ENCODE assay signal across 8 mouse cellular contexts in genomic region chr4:130173060-130173822, GRCm38 (mm10). TPM values are rescaled to one million over a fixed set of nuclear protein-coding genes. Genes with fewer than 3 reads are reported as not detected.
DNase-seq lines count a peak whose midpoint lies in the region; ATAC-seq and TF ChIP-seq lines count a peak whose summit lies in the region.

No protein-coding gene starts in this region.

- no peak for ATAC-seq in embryonic facial prominence, embryonic 12.5 days (ENCODE audit: insufficient number of reproducible peaks, insufficient read depth, low FRiP score, low TSS enrichment)
- peak; percentile 65 for ATAC-seq in megakaryocyte progenitor cell, adult 5-6 weeks (replicated peaks; ENCODE audit: poor library complexity)
- ATAC-seq in forebrain, postnatal 0 days, result no peak

- H3K4me1 ChIP-seq in embryonic facial prominence, embryonic 12.5 days, result peaks cover 42% of the 10 kb centered on the region
- no peaks in the 10 kb centered on the region for H3K4me1 ChIP-seq in forebrain, postnatal 0 days (ENCODE audit: insufficient read depth)

- H3K9ac ChIP-seq in embryonic facial prominence, embryonic 12.5 days, result no peak overlapping the region
- H3K9ac ChIP-seq in forebrain, postnatal 0 days, result no peak overlapping the region

- H3K27me3 ChIP-seq in embryonic facial prominence, embryonic 12.5 days, result peaks cover 31% of the 10 kb centered on the region
- H3K27me3 ChIP-seq in forebrain, postnatal 0 days (ENCODE audit: insufficient read depth, low read length), result peaks cover 16% of the 10 kb centered on the region

- no peak overlapping the region for H3K27ac ChIP-seq in embryonic facial prominence, embryonic 12.5 days
- no peak overlapping the region for H3K27ac ChIP-seq in forebrain, postnatal 0 days (ENCODE audit: low read depth, low read length)

- peak; percentile 95 for DNase-seq in heart, adult 11 months
- no peak for DNase-seq in heart, postnatal 4 days
- DNase-seq in kidney, adult 8-10 months, result peak; percentile 40 to 41
- DNase-seq in thymus, postnatal 4 days, result no peak
- DNase-seq in adipocyte (ENCODE audit: low spot score), result no peak
- no peak for DNase-seq in forebrain, postnatal 0 days

- H3K36me3 ChIP-seq in embryonic facial prominence, embryonic 12.5 days, result no peaks in the 10 kb centered on the region
- H3K36me3 ChIP-seq in forebrain, postnatal 0 days (ENCODE audit: insufficient read depth), result no peaks in the 10 kb centered on the region

- peak overlapping the region; percentile 49; the same call in 1 of the 2 replicates for H3K4me2 ChIP-seq in embryonic facial prominence, embryonic 12.5 days (replicated peaks)
- no peak overlapping the region for H3K4me2 ChIP-seq in forebrain, postnatal 0 days (ENCODE audit: low read depth)

- TF ChIP-seq CTCF in forebrain, postnatal 0 days (IDR thresholded peaks at IDR 0.05; ENCODE audit: low read depth), result no peak

- no peak overlapping the region for H3K4me3 ChIP-seq in embryonic facial prominence, embryonic 12.5 days
- H3K4me3 ChIP-seq in forebrain, postnatal 0 days (ENCODE audit: low read depth, low read length), result no peak overlapping the region

- no peaks in the 10 kb centered on the region for H3K9me3 ChIP-seq in embryonic facial prominence, embryonic 12.5 days
- no peaks in the 10 kb centered on the region for H3K9me3 ChIP-seq in forebrain, postnatal 0 days (ENCODE audit: low read length)

- 65% methylated on average over 11 of the region's 11 CpGs for WGBS in embryonic facial prominence, embryonic 12.5 days
- WGBS in forebrain, postnatal 0 days, result 68% methylated on average over 11 of the region's 11 CpGs

RNA-seq across cellular contexts. Expression of gene Tinagl1, which starts 1.7 kb away (rescaled TPM):
- 10 to 100 TPM; 68.9 to 69.4 TPM for total RNA-seq in heart, postnatal 4 days (2021)
- 11.8 and 12.9 TPM in 2 replicates for polyA plus RNA-seq in embryonic facial prominence, embryonic 12.5 days (2016; fragmentation: Nextera tagmentation; extraction: Ambion mirVana)
- total RNA-seq in megakaryocyte progenitor cell, adult 5-6 weeks (2015), result 1.5 and 3.1 TPM in 2 replicates
- 1.6 and 2.3 TPM in 2 replicates for total RNA-seq in megakaryocyte progenitor cell, adult 5-6 weeks (2017)
- total RNA-seq in forebrain, postnatal 0 days (2014; rRNA removed), result 3.5 and 6.7 TPM in 2 replicates
- polyA plus RNA-seq in forebrain, postnatal 0 days (2015; fragmentation: Nextera tagmentation; extraction: Ambion mirVana), result 3.5 and 4.5 TPM in 2 replicates

RNA-seq across cellular contexts. Expression of gene Hcrtr1, which starts 34.1 kb away (rescaled TPM):
- total RNA-seq in heart, postnatal 4 days (2021), result not detected
- polyA plus RNA-seq in embryonic facial prominence, embryonic 12.5 days (2016; fragmentation: Nextera tagmentation; extraction: Ambion mirVana), result 0.27 and 0.32 TPM in 2 replicates
- total RNA-seq in megakaryocyte progenitor cell, adult 5-6 weeks (2015), result not detected in 2 replicates
- not detected in 2 replicates for total RNA-seq in megakaryocyte progenitor cell, adult 5-6 weeks (2017)
- 2.4 and 5.0 TPM in 2 replicates for total RNA-seq in forebrain, postnatal 0 days (2014; rRNA removed)
- 1.6 and 2.5 TPM in 2 replicates for polyA plus RNA-seq in forebrain, postnatal 0 days (2015; fragmentation: Nextera tagmentation; extraction: Ambion mirVana)

RNA-seq across cellular contexts. Expression of gene Gm853, which starts 49.0 kb away (rescaled TPM):
- not detected for total RNA-seq in heart, postnatal 4 days (2021)
- not detected in 2 replicates for polyA plus RNA-seq in embryonic facial prominence, embryonic 12.5 days (2016; fragmentation: Nextera tagmentation; extraction: Ambion mirVana)
- total RNA-seq in megakaryocyte progenitor cell, adult 5-6 weeks (2015), result not detected in 2 replicates
- not detected in 2 replicates for total RNA-seq in megakaryocyte progenitor cell, adult 5-6 weeks (2017)
- 0.08 TPM in 1 of 2 replicates, not detected in the other for total RNA-seq in forebrain, postnatal 0 days (2014; rRNA removed)
- polyA plus RNA-seq in forebrain, postnatal 0 days (2015; fragmentation: Nextera tagmentation; extraction: Ambion mirVana), result 0.08 and 0.28 TPM in 2 replicates

Comparison
In these comparisons a context has a peak if more than half of its experiments do, and no peak if none do; other contexts are left out.
1. DNase-seq: peak in heart, adult 11 months (single experiment) and kidney, adult 8-10 months (2 of 2); none in heart, postnatal 4 days (single experiment), thymus, postnatal 4 days (single experiment), adipocyte (single experiment) and forebrain, postnatal 0 days (single experiment).